Mouse (Mus musculus) gastrocnemius, postnatal 14 days (tissue): ENCODE measurements around the gene Smim24. TPM values are rescaled to one million over a fixed set of nuclear protein-coding genes. Genes with fewer than 3 reads are reported as not detected.

ENCODE experiments used
- DNase-seq: peaks from one replicate; pipeline ENCODE4 v3.0.0; 2021; ENCODE audit warnings: mixed read lengths
- intact Hi-C: fragments of 180-260 bp; cut with DNase I; formaldehyde crosslinking; loops from one replicate; pipeline ENCODE4 v1.15.1; 2025; ENCODE audit warnings: low total_unique reads
- total RNA-seq, 2 experiments: library from RNA; stranded (reverse); gene quantifications; 2 replicates each; pipeline ENCODE4 v1.2.3; 2021

Gene Smim24
- total RNA-seq, 2 experiments from 2014 or later, result 0.45 to 0.91 TPM

DNA sequence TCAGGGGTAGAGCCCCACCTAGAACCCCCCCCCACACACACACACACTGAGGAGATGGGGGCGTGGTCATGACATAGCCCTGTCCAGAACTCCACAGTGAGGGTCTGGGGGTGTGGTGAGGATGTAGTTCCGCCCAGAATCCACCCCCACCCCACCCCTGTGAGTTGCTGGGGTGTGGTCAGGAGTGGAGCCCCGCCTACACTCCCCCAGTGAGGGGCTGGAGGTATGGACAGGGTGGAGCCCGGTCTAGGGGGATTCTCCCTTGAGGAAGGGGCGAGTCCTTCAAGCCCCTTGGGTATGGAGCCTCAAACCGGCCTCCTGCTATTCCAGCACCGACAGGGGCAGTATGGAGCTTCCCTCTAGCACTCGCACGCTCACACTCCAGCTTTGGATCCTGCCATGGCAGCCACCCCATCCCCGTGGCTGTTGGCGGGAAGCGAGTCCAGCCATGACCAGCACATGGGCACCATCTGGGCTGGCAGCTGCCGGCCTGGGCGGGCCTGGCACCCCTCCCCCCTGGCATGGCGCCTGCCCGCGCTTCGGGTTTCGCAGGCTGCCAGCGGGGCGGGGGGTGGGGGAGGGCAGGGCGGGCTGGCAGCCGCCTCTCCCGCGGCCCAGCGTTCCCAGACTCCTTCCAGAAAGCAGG, 23.9 kb downstream of the Smim24 start:
- intact Hi-C loops, result no loop called here
- DNase-seq, result peak; percentile 92

DNA sequence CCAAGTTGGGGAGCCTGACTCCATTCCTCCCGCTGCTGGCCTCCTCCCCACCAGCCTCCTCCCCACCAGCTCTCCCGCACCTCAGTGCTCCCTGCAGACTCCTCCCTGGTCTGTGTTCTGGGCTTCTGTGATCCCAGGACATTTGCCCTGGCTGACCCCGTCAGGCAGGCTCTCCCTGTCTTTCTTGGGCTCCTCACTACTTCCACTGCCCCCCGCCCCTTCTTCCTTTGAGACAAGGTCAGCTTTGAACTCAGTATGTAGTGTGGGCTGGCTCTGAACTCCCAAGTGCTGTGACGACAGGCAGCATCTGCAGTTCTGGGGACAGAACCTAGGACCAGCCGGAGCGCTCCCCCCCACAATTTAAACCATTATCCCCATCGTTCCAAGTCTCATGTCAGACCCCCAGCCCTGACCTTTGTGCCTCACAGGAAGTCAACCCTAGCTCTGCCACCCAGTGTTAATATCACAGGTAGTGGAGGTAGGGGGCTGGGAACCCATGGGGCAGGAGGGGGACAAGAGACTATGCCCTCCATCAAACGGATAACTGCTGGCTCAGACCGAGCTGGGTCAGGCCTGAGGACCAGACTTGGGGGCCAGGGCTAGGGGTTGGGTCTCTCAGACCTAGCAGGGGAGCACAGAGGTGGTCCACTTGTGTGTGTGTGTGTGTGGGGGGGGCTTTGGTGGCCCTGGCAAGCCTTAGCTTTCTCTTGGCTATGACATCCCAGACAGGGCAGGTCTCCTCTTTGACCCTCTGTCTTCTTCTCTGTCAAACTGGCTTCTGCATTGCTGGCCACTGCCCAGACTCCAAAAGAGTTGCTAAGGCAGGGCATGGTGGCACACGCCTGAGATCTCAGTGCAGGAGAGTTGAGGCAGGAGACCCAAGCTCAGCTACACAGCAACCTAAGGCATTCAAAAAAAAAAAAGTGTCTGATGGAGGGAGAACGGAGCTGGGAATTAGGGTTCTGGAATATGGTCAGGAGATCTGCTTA, 24.7 kb downstream of the Smim24 start:
- DNase-seq, result peak; percentile 11
- intact Hi-C loops, result no loop called here

DNA sequence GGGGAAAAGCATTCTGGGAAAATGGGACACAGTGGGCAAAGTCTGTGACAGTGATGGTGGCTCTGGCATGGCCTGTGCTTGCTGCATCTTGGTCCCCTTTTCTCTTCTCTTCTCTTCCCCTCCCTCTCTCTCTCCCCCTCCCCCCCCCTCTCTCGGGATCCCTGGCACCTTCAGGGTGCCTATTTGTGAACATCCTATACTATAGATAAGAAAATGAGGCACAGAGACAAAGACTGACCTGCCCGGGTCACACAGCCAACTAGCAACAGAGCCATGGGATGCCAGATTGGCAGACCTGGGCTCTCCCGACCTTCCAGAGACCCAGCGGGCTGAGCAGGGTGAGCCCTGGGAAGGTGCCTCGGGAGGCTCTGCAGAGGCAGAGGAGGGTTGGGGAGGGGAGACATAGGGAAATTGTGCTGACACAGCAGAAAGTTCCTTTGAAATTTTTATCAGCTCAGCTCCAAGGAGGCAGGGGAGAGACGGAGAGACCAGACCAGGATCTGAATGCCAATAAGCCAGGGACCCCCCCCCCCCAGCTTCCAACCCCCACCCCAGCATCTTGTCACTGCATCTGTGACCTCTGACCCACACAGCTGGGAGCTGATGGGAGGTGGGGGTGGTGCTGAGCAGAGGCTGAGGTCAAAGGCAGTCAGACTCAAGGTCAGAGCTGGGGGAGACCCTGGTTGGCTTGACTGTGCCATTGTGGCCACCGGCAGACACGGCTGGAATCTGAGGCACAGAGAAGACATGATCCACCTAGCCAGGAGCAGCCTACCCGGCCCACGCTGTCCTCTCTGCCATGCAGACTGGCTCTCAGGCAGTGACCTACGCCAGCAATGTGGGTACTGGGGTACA, 25.6 kb downstream of the Smim24 start:
- peak; percentile 4 for DNase-seq

DNA sequence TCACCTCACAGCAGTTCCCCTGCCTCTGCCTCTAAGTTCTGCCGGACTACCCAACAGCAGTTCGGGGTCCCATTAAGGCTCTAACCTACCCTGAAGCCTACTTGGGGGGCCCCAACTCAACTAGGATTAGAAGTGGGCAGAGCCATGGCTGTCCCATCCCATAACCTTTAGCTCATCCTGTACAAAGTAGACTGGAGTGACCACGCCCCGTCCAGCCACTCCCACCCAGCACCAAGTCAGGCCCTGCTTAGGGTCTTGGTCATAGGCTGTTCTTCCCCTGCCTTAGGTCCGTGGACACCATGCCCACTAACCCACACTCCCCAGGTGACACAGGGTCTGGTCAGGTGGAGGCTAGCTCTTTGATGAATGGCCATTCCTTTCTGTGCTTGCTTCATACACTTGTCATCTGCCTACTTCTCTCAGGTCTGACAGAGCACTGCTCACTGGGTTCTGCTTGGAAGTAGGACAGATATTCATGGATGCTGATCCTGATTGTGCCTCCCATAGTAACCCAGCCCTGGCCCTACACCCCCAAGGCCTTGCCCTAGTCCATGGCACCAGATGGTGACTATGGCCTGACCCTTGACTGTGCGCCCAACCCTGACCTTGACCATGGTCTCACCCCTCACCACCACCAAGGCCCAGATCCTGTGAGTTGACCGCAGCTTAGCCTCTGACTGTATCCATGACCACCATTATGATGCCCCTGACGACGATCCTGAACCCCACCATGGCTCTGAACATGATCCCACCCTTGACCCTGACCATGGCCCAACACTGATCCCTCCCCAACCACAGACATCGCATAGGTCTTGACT, 26.5 kb downstream of the Smim24 start:
- intact Hi-C loops, result no loop called here
- peak; percentile 5 for DNase-seq

More for the DNA sequence above, 25.6 kb downstream of the Smim24 start:
- intact Hi-C loops, result no loop called here

DNA sequence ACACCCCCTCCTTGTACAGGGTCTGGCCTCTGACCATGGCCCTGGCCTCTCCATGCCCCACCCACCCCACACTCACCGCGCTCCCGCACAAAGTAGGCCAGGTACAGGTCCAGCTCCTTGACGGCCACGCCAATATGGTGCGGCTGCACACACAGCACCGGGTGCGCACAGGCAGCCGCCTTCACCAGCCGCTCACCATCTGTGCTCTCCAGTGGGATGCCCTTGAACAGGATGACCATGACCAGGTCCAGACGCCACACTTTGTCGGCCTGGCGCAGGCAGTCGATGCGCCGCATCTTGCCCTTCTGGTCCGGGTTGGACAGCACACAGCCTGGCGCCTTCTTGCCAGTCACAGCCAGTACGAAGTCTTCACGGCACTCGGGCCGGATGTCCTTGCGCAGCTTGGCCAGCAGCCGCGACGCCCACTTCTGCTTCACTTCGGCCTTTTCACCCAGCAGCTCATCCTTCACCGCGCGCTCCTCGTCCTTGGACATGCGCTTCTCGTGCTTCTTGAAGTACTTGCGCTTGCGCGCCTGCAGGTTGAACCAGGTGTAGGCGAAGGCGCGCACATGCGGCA, 27.4 kb downstream of the Smim24 start:
- DNase-seq, result peak; percentile 15
- intact Hi-C loops, result no loop called here

DNA sequence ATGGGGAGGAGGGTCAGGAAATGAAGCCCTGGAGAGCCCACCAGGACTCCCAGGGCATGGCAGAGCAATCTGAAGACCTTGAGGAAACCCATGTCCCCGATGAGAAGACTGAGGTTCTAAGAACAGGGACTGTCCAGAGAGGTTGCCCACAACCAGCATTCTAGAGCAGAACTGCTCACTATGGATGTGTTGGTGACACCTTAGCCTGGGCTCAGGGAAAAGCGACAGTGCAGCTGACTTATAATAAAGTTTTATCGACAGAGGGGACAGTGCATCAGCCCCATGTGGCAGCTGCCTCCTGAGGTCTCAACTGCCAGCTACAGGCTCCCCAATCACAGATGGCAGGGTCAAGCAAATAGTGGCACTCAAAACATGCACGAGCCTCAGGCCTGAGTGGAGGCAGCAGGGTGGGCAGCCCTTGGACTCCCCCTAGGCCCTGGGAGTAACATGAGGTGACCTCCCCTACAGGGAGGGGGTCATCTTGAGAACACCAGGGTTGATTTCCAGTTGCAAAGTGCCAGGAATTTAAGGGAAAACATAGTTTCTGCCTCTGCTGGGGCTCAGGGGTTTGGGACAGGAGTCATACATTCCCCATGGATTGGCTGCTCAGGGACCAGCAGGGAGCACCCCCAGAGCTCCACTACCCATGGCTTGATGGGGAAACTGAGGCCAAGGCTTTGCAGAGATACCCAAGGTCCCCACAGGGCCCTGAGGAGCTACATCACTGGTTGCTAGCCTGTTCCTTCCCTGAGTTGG, 28.4 kb downstream of the Smim24 start:
- peak; percentile 8 for DNase-seq
- intact Hi-C loops, result no loop called here

DNA sequence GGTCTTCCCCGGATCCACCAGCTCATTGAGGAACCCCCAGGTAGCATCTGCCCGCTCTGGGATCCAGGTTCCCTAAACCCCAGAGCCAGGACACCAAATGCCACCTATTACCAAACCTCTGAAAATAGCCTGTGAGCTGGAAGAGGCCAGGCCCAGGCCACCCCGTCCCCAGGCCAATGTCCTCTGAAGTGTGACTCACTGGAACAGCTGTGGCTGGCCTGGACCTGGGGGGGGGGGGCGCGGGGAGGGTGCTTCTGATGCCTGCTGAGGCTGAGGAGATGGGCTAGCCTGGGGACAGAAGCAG, 28.9 kb downstream of the Smim24 start:
- intact Hi-C loops, result no loop called here
- peak; percentile 69 for DNase-seq

DNA sequence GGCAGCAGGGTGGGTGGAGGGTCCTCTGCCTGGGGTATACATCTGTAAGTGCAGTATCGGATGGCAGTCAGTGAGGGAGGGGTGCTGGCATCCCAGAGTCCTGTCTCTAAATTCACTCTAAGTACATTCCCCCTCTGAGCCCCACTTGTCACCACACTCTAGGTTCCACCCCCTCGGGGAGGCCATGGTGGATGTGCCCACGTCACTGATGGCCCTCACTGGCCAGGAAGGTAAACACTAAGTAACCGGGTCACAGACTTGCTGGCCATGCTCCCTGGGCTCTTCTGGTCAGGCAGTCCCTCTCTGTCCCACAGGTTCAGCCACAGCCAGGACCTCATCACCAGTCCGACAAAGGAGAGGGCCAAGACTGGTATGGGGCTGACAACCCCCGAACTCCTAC, 29.3 kb downstream of the Smim24 start:
- intact Hi-C loops, result no loop called here
- DNase-seq, result peak; percentile 13

DNA sequence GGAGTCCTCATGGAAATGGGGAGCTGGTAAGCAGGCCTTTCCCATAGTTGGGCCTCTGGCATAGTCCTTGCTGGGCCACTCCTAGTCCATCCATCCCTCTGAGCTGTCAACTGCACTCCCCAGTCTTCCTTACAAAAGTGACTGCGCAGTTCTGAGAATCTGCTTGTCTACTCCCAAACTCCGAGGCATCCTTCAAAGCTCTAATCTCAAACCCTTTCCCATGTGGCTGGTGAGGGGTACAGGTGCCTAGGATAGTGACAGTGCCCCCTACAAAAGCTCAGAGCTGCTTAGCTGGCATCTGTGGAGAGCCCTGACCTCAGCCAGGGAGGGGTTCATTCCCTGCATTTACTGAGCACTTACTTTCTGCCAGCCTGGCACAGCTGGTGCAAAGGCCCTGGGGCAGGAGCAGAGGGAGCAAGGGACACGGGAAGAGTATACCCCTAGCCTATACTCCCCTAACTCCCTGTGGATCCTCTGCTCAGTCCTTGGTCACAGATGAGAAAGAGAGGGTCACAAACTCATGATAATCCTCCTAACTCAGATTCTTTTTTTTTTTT, 29.9 kb downstream of the Smim24 start:
- peak; percentile 7 for DNase-seq
- intact Hi-C loops, result no loop called here

DNA sequence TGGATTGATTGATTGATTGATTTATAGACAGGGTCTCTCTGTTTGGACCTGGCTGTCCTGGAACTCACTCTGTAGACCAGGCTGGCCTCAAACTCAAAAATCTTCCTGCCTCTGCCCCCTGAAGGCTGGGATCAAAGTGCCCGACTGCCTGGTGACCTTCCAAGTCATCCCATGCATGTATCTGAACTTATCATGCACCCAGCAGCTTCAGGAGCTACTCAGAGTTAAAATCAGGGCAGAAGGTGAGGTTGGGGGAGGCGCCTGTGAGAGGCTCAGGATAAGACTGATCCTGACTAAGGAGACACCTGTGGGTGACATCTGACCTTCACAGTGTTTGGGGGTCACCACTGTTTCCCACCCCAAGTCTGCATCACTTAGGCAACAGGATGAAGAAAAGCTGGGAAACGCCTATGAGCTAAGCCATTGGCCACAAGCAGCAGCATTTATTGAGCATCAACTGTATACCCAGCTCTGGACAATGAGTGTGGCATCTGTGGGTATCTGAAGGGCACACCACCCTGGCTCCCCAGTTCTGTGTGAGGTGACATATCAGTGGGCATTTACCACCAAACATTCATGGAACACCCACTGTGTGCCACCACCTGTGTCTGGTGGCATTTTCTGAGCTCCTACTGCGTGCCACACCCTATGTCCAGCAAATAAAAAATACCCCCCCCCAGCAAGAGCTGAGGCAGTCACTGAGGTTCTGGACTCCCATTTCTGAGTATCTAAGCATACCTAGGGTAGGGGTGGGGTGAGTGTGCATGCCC, 30.8 kb downstream of the Smim24 start:
- peak; percentile 5 for DNase-seq

DNA sequence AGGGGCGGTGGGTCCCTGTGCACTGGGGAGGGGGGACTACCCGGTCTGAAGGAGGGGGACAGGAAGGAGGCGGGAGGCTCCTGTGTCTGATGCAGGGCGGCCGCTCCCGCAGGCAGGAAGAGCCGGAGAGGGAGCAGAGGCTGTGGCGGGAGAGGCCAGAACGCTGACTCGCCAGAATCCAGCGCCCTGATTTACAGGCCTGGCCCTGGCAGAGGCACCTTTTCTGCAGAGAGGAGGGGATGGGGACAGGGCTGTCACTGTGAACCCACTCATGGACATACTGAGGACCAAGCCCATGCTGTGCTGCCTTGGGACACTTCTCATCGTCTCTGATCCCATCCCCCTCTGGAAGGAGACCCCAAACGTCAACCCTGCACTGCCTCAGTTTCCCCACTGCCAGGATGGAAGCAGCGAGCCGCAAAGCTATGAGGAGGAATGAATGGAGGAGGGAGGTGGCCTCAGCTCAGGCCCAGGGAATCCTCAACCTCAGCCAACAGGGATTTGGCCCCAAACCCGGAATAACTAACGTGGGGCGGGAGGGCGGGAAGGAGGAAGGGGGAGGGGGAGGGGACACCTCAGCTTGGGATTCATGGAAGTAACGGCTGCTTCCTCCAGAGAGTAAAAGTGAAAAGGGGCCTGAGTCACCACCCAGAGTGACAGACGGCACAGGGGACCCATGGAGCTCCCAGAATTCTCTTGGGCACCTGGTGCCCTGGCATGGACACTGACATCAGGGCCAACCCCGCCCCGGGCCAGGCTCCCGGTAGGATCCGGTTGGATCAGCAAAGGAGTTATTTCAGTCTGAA, 31.6 kb downstream of the Smim24 start:
- peak; percentile 87 for DNase-seq
- intact Hi-C loops, result no loop called here

More for the DNA sequence above, 30.8 kb downstream of the Smim24 start:
- intact Hi-C loops, result no loop called here

DNA sequence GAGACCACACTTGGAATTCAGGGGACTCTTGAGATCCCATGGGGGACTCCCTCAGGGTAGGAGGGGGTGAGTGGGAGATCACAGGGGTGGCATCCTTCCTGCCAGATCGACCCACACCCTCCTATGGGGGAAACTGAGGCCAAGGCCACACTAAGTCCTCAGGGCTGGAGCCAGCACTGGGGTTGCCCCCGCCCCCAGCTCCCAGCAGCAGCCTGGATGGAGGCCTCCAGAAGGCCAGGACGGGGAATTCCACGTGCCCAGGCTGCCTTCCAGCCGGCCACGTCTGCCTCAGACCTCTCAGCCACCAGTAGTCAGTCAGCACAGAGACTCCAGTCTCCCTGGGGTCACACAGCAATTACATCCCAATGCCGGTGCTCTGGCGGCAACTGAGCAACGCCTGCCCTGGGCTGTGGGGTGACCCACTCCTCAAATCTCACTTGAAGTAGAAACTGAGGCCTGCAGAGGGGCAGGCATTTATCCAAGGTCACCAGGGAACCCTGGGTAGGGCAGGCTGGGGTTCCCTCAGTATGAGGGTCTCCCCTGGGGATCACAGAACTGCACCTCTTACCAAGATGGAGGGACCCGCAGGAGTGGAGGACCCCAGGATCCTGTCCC, 32.5 kb downstream of the Smim24 start:
- intact Hi-C loops, result no loop called here

DNA sequence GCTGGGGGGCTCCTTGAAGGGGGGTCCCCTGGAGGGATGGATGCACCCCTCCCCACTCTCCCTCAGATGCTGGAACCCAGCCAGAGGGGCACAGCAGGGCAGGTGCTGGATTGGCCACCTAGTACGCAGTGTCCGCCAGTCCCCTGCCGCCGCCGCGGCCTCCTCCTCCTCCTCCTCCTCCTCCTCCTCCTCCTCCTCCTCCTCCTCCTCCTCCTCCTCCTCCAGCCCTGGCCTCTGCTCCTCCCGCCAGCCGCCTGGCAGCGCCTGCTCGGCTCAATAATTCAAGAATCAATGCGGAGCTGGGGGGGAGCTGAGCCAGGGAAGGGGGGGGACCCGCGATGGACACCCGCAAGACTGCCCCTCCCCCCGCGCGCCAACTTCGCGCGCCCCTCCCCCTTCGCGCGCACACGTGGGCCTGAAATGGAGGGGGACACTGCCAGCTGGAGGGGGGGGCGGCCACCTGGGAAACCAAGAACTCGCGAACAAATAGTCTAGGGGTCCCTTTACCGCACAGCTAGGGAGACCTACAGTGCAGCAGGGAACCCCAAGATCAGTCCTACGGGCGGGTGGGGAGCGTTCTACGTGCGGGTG, 33.3 kb downstream of the Smim24 start:
- peak; percentile 66 for DNase-seq
- intact Hi-C loops, result no loop called here

More for the DNA sequence above, 32.5 kb downstream of the Smim24 start:
- peak; percentile 82 for DNase-seq

DNA sequence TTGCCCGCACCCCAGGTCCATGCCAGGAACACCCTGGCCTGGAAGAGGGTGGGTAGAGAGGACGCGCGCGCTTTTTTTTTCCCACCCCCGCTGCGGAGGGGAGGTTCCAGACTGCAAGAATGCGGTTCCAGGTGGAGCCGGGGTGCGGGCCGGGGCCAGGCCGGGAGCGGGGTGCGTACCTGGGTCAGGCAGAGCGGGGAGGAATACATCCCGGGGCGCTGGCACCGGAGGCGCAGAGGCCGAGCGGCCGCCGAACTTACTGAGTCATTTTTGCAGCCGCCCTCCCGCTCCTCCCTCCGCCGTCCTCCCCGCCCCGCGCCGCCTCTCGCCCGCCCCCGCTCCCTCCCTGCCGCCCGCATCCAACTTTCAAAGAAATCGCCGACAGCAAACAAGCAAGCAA, 34.0 kb downstream of the Smim24 start:
- intact Hi-C loops, result no loop called here
- DNase-seq, result peak; percentile 83

DNA sequence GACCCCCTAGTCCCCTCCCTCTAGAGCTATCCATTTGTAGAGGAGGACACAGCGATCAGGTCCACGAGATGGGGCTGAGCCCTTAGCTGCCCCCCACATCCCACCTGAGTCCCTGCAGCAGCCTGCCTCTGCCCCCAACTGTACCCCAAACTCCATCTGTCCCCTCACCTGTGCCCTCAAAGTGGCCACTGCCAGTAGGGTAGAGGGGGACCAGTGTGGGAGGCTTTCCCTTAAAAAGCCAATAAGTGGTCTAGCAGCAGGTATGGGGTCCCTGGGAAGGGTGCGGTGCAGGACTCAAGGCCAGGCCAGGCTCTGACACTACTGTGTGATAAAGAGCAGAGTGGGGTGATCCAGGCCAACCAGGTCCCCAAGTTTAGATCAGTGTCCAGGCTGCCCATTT, 34.5 kb downstream of the Smim24 start:
- peak; percentile 6 for DNase-seq
- intact Hi-C loops, result no loop called here
